Mouse (Mus musculus): ENCODE measurements around the gene Ppp1r27.

DNA sequence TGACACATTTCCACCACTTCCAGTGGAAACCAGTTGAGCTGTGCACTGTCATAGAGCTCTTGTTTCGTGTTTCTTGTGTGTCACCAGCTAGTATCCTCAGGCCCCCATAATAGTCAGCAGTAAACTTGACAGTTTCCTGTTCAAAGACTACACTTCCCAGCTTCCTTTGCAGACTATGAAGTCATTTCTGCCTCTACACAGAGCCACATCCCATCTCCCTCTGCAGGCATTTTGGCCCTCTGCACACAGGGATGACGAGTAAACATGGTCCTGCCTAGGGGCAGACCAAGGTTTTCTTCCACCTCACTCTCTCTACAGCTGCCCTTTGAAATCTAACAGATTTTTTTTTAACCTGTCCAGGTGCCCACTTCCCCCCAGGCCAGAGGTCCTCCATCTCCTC lies 3.5 kb downstream of the Ppp1r27 start:
- TF ChIP-seq CTCF (IDR thresholded peaks at IDR 0.05): peak; percentile 56
- TF ChIP-seq EP300 (IDR thresholded peaks at IDR 0.05): no peak
